Mouse (Mus musculus): ENCODE measurements at regions not wholly inside any gene's neighbourhood (a gene's known extent, or its start where the extent isn't known, plus 50 kb on each side); places are given as distances from the start of the nearest gene placed in this dataset.
"Not testable (repeated sequence)": the region's sequence is repeated elsewhere in the genome, so short reads cannot be mapped to it uniquely, and the experiment has no call there.

- no peak for DNase-seq (ENCODE audit: low read depth, low spot score)
Observed at GRCm38 (mm10) chr17:49278973-49279727, 149.0 kb upstream of the Mocs1 start.

DNA sequence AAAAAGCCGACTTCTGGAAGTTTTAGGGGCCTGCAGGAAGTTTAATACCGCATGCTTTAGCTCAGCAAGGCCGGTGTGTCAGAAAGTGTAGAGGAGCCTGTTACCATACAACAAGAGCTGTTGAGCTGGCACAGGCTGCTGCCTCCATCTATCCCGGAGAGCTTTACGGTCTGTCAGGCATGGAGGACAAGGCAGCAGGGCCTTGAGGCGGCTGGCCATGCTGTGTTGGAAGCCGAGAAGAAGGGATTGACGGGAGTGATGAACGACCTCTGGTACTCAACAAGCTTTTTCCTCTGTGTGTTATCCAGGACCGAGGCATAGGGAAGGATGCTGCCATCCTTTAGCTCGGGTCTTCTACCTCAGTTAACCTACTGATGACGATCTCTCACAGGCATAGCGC lies 146.8 kb upstream of the Mocs1 start:
- no peak for DNase-seq (ENCODE audit: low read depth, low spot score)

GRCm38 (mm10) chr17:49282498-49282897 lies 145.7 kb upstream of the Mocs1 start:
- no peak for DNase-seq (ENCODE audit: low read depth, low spot score)

- DNase-seq (ENCODE audit: low read depth, low spot score) = no peak
Observed at GRCm38 (mm10) chr17:49283491-49283890, 144.7 kb upstream of the Mocs1 start.

- no peak for DNase-seq (ENCODE audit: low read depth, low spot score)
Observed at GRCm38 (mm10) chr17:49291636-49292035, 136.5 kb upstream of the Mocs1 start.

GRCm38 (mm10) chr17:49304461-49304860 lies 123.7 kb upstream of the Mocs1 start:
- DNase-seq (ENCODE audit: low read depth, low spot score) = no peak

DNA sequence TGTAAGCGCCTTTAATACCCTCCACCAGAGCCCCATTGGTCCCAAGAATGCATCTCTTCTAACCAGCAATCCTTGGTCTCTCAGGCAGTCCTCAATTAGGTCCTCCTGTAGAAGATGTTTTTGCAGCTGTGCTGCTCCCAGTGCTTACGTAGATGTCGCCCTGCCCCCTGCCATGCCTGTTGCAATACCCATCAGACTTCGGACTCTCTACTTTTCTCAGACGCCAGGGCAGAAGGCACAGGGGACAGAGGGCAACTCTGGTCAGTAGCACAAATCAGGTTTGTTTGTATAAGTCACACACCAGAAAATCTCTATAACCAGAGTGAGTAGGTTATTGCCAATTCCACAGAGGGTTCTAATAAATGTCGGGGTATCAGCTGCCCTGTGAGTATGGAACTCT lies 123.0 kb upstream of the Mocs1 start:
- no peak for DNase-seq (ENCODE audit: low read depth, low spot score)

DNA sequence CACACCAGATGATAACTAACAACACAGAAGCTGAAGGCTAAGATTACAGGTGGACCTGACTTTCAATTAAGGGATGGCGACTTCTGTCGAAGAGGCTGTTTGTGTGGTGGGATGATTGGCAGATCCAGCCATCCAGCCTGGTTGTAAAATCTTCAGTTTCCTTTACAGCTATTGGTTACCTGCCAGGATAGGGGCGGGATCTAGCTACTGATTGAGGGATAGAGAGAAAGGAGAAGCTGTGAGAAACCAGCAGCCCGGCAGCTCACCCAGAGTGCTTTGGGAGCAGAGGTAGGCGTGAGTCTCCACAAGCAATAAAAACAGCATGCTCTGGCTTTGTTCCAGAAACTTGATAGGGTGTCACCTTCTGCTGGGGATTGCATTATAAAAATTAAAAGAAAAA lies 119.1 kb upstream of the Mocs1 start:
- DNase-seq (ENCODE audit: low read depth, low spot score) = no peak

DNA sequence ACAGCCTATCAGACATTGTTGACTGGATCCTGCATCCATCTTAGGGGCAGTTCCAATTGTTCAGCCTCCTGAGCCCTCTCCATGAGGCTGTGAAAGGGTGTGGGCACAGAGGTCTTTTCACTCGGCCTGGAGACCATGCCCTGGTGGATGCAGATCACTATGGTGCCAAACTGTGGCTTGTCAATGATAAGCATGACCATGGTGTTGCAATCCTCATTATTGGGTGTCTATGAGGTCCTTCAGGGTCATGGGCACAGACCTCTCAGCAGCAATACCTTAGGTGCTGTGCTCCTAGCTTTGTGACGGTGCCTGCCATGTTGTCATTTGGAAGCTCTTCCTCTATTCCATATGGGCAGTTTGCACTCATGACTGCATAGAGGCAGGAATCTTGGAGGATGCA lies 114.0 kb upstream of the Mocs1 start:
- DNase-seq (ENCODE audit: low read depth, low spot score) = no peak

GRCm38 (mm10) chr17:49327524-49327923 lies 100.6 kb upstream of the Mocs1 start:
- no peak for DNase-seq (ENCODE audit: low read depth, low spot score)

DNA sequence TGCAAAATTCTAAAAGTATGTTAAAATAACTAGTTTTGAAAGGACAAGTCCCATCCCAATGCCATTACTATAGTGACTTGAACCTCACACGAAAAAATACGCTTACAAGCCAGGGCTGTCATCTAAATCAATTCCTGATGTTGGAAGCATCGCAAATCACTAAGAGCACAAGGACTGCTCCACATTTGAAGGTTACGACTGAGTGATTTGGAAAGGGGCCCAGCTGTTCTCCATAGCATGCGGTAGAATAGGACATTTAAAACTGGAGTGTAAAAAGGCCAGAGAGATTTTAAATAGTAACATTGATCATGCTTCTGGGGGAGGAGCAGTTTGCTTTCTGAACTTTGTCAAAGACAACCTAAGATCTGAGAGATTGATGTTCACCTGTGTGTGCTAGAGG lies 92.8 kb upstream of the Mocs1 start:
- DNase-seq (ENCODE audit: low read depth, low spot score) = no peak

DNA sequence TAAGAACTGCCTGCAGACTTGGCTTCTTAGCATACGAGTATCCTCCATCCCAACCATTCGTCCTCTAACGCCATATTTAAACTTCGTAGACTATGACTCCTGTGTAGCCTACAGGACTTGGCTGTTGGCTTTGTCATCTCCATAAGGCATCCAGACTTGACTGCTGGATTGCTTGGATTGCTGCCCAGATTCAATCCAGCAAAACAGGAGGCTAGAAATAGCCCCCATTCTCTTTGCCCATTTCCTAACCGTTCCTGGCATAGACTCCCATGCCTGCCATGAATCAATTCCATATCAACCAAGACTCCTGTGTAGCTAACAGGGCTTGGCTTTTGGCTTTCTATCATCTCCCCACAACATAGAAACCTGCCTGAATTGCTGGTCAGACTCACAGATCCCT lies 90.3 kb upstream of the Mocs1 start:
- no peak for DNase-seq (ENCODE audit: low read depth, low spot score)

DNA sequence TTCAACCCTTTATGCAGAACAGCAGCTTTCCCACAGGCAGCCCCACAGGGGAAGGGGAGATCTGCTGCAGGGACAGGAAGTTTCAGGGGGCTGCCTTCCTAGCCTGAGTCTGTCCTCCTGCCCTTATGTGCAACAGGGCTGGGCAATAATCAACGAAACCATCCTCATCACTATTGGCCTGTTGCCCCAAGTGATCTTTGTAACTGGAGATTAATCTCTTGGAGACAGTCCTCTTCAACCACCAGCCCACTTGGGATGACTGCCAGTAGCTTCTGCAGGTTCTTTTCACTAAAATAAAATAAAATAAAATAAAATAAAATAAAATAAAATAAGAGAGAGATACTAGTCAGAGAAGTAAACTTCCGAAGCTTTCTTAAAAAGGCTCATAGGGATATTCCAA lies 85.5 kb upstream of the Mocs1 start:
- DNase-seq (ENCODE audit: low read depth, low spot score) = no peak

DNA sequence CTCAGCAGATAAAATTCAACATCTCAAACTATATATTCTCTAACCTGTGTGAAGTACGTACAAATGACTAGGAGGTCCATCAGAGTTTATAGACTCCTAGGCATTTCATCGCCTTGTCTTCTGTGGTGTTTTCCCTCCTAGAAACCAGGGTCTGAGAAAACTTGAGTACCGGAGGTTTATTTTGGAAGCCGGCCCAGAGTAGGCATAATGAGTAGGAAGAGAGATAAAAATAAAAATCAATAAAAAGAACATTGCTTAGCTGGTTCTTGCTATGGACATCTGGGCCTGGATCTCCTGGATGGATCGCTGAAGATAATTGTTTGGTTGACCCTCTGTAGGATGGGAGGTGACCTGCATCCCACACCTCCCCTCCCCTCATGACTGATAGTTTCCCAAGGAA lies 81.5 kb upstream of the Mocs1 start:
- no peak for DNase-seq (ENCODE audit: low read depth, low spot score)

DNA sequence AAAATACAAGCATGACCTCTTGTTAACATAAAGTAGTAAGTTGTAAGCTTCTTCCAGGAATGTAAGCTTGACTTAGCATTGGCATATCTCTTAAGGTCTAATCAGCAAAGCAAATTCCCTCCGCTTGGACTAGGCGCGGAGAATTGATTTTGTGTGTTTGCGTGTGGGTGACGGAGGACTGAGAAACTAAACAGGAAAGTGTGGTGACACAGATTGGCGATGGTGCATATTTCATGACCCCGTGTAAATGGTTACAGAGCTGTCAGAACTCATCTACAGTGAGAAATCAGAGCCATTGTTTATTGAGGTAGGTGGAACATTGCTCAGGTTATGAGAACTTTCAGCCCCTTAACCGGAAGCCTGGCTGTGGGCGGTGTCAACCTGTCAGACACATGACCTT lies 78.8 kb upstream of the Mocs1 start:
- no peak for DNase-seq (ENCODE audit: low read depth, low spot score)

DNA sequence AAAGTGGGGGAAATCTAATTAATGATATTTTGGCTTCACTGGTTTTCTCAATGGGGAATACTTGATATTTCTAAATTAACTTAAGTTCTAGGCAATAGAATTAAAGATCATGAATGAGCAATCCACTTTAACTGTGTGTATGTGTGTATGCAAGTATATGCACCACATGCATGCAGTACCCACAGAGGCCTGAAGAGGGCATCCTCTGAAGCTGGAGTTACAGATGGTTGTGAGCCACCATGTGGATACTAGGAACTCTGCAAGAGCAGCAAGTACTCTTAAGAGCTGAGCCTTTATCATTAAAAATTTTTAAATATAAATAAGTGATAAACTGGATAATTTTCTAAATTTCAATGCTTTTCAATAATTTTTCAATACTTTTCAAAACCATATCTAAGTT lies 69.0 kb upstream of the Mocs1 start:
- DNase-seq (ENCODE audit: low read depth, low spot score) = no peak

GRCm38 (mm10) chr17:49360251-49360650 lies 67.9 kb upstream of the Mocs1 start:
- not testable (repeated sequence) for DNase-seq (ENCODE audit: low read depth, low spot score)

DNA sequence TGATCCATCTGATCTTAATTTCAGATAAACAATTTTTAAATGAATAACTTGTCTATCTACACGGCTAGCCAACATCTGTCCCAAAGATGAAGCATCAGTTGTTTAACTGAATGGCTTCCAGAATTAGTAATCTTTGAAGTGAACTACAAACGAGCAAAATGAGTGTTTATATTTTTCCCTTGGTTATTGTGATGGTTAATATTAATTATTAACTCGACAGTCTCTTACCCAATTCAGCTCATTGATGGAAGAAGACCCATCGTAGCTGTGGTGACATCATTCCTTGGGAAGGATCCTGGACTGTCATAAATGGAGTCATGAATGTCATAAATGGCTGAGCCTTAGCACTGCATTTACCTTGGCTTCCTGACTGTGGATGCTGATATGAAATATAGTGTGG lies 60.4 kb upstream of the Mocs1 start:
- DNase-seq (ENCODE audit: low read depth, low spot score) = no peak

DNA sequence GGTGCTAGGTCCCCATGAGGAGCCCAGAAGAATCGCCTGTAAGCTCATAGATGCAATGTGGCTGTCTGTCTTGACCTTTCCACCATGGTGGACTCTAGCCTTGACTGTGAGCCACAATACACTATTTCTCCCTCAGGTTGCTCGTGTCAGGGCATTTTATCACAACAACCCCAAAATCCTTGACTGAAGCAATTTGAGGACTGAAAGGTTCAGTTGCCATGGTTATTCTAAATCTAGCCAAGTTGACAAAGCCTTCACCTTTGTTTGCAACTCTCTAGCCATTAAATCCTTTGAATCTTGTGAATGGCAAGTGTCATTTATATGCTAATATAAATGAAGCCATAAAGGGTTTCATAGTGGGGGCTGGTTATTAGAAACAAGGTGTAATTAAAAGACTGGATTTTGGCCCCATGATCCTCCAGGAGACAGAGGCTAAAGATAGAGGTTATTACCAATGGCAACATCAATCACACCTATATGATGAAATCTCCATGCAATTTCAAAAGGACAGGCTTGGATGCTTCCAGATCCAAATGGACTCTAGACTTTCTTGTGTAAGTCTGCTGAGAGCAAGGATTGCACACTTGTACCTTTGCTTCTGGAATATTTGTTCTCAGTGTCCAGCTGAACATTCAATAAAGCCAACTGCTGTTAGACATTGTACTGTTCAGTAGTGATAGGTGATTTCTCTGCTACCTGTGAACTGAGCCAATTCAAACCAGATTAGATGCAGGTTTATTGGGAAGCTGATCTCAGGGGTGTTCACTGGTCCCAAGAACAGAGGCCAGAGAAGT lies 59.5 kb upstream of the Mocs1 start:
- no peak for DNase-seq (ENCODE audit: low read depth, low spot score)

GRCm38 (mm10) chr17:49377626-49378025 lies 50.5 kb upstream of the Mocs1 start:
- DNase-seq (ENCODE audit: low read depth, low spot score) = no peak
